Mouse (Mus musculus) liver, adult 10 weeks (tissue): ENCODE measurements around the gene Trim28. TPM values are rescaled to one million over a fixed set of nuclear protein-coding genes. Genes with fewer than 3 reads are reported as not detected.

Experiments used
- polyA plus RNA-seq: library from polyadenylated mRNA; stranded (reverse); fragments of 350-450 nt; fragmentation: Illumina TruSeq; extraction: RNeasy Lipid Tissue Mini Kit (QIAGEN cat#74804); gene quantifications from one replicate; pipeline ENCODE4 v1.2.3, GENCODE M21; 2014; ENCODE audit warnings: low read depth, low replicate concordance

Gene Trim28
- polyA plus RNA-seq, result 18.0 TPM

DNA sequence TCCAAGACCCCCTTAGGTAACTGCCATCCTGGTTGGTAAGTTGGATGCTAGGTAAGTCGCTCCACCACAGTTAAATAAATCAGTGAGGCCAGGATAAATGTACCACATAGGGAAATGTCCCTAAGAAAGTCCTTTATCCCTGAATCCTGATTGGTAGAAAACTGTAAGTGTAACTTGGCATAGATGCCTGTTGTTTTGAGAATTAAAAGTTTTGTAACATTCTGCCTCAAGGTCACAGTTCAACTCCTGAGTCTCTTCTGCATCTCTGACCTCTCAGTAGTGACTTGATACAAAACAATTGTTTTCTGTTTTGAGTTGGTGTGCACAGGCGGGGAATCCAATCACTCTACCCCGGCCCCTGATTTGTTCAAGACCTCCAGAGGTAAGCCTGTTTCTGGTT is at the start of gene Trim28:
Trim28 (plus strand) TSS at position 264 of the 400 bp plus-strand sequence.

GRCm38 (mm10) chr7:12965678-12966091 is 33.2 kb upstream of the Trim28 start, which contains the start of gene Zfp324:
Gene Zfp324, plus strand, starts transcription at chr7:12965838.

DNA sequence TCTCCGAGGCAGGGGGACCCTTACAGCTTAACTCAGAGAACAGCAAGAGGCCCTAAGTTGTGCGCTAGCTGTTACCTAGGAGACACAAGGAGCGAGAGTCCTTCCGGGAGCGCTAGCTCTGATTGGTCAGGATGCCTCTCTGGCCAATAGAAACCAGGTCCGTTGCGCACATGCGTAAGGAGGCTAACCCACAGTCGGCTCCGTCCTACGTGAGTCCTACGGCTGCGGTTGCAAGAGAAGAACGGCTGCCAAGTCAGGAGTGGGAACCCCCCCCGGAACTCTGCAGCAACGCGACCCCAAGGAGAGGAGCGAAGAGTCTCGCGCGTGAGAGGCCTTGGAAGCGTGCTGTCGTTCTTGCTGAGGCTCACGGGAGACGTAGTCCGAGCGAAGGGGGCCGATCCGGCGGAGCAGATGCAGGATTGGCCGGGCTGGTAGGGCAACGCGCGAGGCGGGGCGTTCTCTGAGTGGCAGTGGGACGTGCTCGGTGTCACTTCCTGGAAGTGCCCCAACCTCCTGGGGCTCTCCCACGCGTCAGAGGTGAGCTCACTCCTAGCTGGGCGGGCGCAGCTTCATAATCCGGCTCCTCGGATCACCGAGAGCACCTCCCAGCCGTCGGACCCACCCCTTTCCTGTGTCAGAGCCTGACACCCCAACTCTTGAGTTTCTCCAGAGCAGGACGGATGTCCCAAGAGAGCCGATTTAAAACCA is 21.1 kb upstream of the Trim28 start, which contains the start of gene Zfp446:
Zfp446 (plus strand) TSS at position 167 of the 708 bp plus-strand sequence.

GRCm38 (mm10) chr7:12998053-12998452 is 861 bp upstream of the Trim28 start, which contains the start of gene Slc27a5:
Gene Slc27a5, minus strand, starts transcription at chr7:12998192.

DNA sequence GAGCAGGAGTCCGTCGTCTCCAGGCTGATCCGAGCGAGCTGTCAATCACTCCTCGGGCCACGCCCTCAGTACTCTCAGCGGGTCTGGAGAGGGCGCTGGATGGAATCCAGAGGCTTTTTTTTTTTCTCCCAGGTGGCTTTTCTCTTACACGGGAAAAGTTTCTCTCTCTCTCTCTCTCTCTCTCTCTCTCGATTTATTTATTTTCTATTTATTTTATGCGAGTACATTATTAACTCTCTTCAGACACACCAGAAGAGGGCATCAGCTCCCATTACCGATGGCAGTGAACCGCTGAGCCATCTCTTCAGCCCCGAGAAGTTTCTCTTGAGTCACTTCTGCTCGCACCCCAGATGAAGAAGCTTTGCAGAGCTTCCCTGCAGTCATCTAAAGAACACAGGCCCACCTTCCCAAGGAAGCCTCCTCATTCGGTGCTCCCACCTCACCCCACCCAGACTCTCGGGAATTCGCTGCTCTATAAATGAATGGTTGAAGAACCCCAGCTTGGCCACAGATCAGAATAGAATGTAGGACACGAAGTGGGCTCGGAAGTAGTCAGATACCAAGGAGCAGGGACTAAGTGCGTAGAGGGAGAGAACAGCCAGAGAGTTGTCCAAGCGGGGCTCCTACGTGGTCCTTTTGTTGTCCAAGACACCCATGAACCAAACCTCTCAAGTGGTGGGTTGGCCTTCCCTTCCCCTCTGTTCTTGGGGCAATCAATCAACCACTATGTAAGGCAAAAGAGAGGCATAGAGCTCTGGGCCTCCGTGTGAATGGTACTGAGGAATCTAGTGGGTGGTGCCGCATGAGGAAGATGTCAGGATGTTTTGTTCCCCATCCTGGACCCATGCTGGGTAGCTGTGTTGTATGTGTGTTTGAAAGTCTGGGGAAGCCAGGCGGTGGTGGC is 11.3 kb downstream of the Trim28 start, which contains the start of gene Zbtb45:
Zbtb45 (minus strand) TSS at position 30 of the 904 bp plus-strand sequence.

DNA sequence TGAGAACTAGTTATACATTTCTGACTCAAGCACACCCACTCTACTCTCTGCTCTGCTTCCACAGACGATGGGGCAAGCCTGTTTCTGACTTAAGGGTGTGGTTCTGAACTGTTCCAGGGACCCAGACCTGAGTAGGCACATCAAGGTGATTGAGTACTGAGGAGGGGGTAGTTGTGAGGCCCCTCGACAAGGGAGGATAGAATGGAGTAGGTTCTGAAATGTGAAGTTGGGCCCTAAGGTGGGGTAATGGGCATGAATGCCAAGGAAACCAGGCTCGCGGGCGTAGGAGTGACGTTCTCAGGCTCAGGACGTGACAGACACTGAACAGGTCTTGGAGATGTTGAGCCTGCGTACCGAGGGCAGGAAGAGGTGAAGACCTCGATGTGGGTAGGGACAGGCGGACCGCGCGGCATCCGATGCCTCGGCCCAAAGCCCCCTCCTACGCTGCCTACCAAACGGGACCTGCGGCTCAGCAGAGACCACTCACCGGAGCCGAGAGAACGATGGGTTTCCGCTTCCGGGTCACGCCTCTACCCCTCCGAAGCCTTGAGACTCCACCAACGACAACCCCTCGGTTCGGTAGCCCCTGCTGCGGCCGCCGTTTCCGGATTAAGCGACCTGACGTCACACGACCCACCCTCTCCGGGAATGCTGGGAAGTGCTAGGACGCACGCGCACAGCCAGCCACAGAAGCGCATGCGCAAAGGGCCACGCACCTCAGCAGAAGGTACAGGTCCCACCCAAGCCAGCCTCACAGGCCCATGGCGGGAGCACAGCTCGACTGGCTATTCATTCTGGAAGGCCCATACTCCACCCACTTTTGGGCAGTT is 35.4 kb downstream of the Trim28 start, which contains the start of gene Chmp2a:
Chmp2a (minus strand) TSS at position 660 of the 830 bp plus-strand sequence.

DNA sequence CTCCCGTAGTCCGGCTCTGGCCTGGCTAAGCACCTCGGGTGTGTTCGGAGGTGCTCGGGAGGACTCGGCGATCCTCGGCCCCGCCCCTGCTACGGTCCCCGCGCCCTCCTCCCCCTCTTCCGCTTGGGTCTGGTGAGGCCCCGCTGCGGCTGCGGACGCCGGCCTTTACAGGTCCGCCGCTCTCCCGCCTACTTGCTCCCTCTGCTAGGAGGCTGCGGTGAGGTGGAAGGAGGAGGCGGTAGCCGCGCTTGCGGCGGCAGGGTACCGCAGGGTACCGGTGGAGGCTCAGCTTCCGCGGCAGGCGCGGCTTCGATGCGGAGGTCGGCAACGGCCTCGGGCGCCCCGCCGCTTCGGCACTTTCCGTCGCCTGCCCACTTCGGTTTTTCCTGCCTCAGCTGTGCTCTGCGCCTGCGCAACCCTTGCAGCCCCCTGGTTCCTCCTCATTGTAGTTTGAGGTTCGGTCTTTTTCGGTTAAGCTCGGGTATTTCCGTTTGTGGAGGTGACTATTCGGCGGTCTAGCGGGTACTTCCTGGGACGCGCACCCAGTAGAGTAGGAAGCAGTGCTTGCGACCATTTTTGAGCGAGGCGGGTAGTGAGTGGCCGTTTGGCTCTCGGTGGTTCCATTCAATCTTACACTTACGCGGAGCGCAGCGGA is 39.1 kb downstream of the Trim28 start, which contains the start of gene Ube2m:
Ube2m (minus strand) TSS at position 375 of the 655 bp plus-strand sequence.

GRCm38 (mm10) chr7:13054287-13055010 is 55.5 kb downstream of the Trim28 start, which contains the start of gene Mzf1:
Gene Mzf1, minus strand, starts transcription at chr7:13054764.

Other genes starting within 250 kb of the Trim28 start
- 0.45 TPM for gene Zscan18, start 195.5 kb upstream of the Trim28 start, polyA plus RNA-seq
- 7.7 TPM for gene Zfp329, start 180.3 kb upstream of the Trim28 start, polyA plus RNA-seq
- 24.1 TPM for gene Zfp110, start 164.4 kb upstream of the Trim28 start, polyA plus RNA-seq
- 2.3 TPM for gene Zfp128, start 117.9 kb upstream of the Trim28 start, polyA plus RNA-seq
- gene Zscan22, start 101.3 kb upstream of the Trim28 start, polyA plus RNA-seq, result 2.5 TPM
- gene Rps5, start 76.8 kb upstream of the Trim28 start, polyA plus RNA-seq, result 23.2 TPM
- not detected for gene Rnf225, start 71.7 kb upstream of the Trim28 start, polyA plus RNA-seq
- 1.6 TPM for gene Zfp324, start 33.3 kb upstream of the Trim28 start, polyA plus RNA-seq
- gene Zfp446, start 21.3 kb upstream of the Trim28 start, polyA plus RNA-seq, result 1.9 TPM
- 181 TPM for gene Slc27a5, start 922 bp upstream of the Trim28 start, polyA plus RNA-seq
- 0.24 TPM for gene Zbtb45, start 10.9 kb downstream of the Trim28 start, polyA plus RNA-seq
- 78.1 TPM for gene Chmp2a, start 35.7 kb downstream of the Trim28 start, polyA plus RNA-seq
- 30.5 TPM for gene Ube2m, start 39.2 kb downstream of the Trim28 start, polyA plus RNA-seq
- 0.11 TPM for gene Mzf1, start 55.6 kb downstream of the Trim28 start, polyA plus RNA-seq
- gene Vmn1r85, start 96.1 kb downstream of the Trim28 start, polyA plus RNA-seq, result not detected
- gene Vmn1r86, start 120.8 kb downstream of the Trim28 start, polyA plus RNA-seq, result not detected
- gene Vmn1r87, start 141.0 kb downstream of the Trim28 start, polyA plus RNA-seq, result not detected
- 0.05 TPM for gene Vmn1r88, start 160.5 kb downstream of the Trim28 start, polyA plus RNA-seq
- gene Vmn1r89, start 213.9 kb downstream of the Trim28 start, polyA plus RNA-seq, result not detected